8 mouse cellular contexts compared by ENCODE assay signal in genomic region chr1:135847139-135847562, GRCm38 (mm10). TPM values are rescaled to one million over a fixed set of nuclear protein-coding genes. Genes with fewer than 3 reads are reported as not detected.
DNase-seq lines count a peak whose midpoint lies in the region; ATAC-seq and TF ChIP-seq lines count a peak whose summit lies in the region.

No protein-coding gene starts in this region.

- no peaks in the 10 kb centered on the region for H3K9me3 ChIP-seq in forebrain, embryonic 11.5 days (ENCODE audit: control insufficient read depth, low read length)
- no peaks in the 10 kb centered on the region for H3K9me3 ChIP-seq in forebrain, embryonic 13.5 days (replicated peaks)
- no peaks in the 10 kb centered on the region for H3K9me3 ChIP-seq in kidney, embryonic 16.5 days (ENCODE audit: low read length)
- H3K9me3 ChIP-seq in megakaryocyte, embryonic 14.5 days = no peaks in the 10 kb centered on the region

- H3K4me1 ChIP-seq in forebrain, embryonic 11.5 days (replicated peaks; ENCODE audit: control insufficient read depth, insufficient read depth, low read length) = no peaks in the 10 kb centered on the region; the same call in 1 of the 2 replicates
- peaks cover 14% of the 10 kb centered on the region for H3K4me1 ChIP-seq in forebrain, embryonic 13.5 days
- H3K4me1 ChIP-seq in thymus, adult 2 months (replicated peaks; ENCODE audit: control insufficient read depth, insufficient read depth, low read length) = no peaks in the 10 kb centered on the region
- no peaks in the 10 kb centered on the region for H3K4me1 ChIP-seq in kidney, embryonic 16.5 days (ENCODE audit: insufficient read depth, low read length)
- peaks cover 64% of the 10 kb centered on the region for H3K4me1 ChIP-seq in megakaryocyte, embryonic 14.5 days

- no peak overlapping the region for H3K27ac ChIP-seq in forebrain, embryonic 11.5 days (ENCODE audit: low read depth, low read length)
- H3K27ac ChIP-seq in forebrain, embryonic 13.5 days = no peak overlapping the region
- H3K27ac ChIP-seq in thymus, adult 2 months (ENCODE audit: control insufficient read depth, insufficient read depth, low read length) = no peak overlapping the region
- no peak overlapping the region for H3K27ac ChIP-seq in kidney, embryonic 16.5 days (ENCODE audit: low read length)

- H3K27me3 ChIP-seq in forebrain, embryonic 11.5 days (ENCODE audit: control insufficient read depth, insufficient read depth, low read length) = no peaks in the 10 kb centered on the region
- H3K27me3 ChIP-seq in forebrain, embryonic 13.5 days = no peaks in the 10 kb centered on the region
- no peaks in the 10 kb centered on the region for H3K27me3 ChIP-seq in thymus, adult 2 months (ENCODE audit: control insufficient read depth, insufficient read depth, low read length)
- no peaks in the 10 kb centered on the region for H3K27me3 ChIP-seq in kidney, embryonic 16.5 days (ENCODE audit: insufficient read depth, low read length)
- H3K27me3 ChIP-seq in megakaryocyte, embryonic 14.5 days (replicated peaks) = peaks cover 64% of the 10 kb centered on the region

- no peak overlapping the region for H3K4me3 ChIP-seq in forebrain, embryonic 11.5 days (ENCODE audit: low read depth, low read length)
- H3K4me3 ChIP-seq in forebrain, embryonic 13.5 days = no peak overlapping the region
- no peak overlapping the region for H3K4me3 ChIP-seq in thymus, adult 2 months (ENCODE audit: control insufficient read depth, insufficient read depth, low read length)
- H3K4me3 ChIP-seq in kidney, embryonic 16.5 days (ENCODE audit: low read length) = no peak overlapping the region
- peak overlapping the region; percentile 40 for H3K4me3 ChIP-seq in megakaryocyte, embryonic 14.5 days (replicated peaks)

- TF ChIP-seq CTCF in thymus, adult 2 months (IDR thresholded peaks at IDR 0.05; ENCODE audit: borderline replicate concordance, control insufficient read depth, extremely low read depth, insufficient read depth, low read length, poor library complexity) = no peak

- WGBS in forebrain, embryonic 11.5 days = 27% methylated on average over 6 of the region's 6 CpGs
- 25% methylated on average over 6 of the region's 6 CpGs for WGBS in forebrain, embryonic 13.5 days
- WGBS in thymus, adult 2 months = 32% methylated on average over 6 of the region's 6 CpGs
- 35% methylated on average over 6 of the region's 6 CpGs for WGBS in kidney, embryonic 16.5 days

- no peak overlapping the region for H3K4me2 ChIP-seq in forebrain, embryonic 11.5 days (ENCODE audit: low read depth, low read length, severe bottlenecking)
- H3K4me2 ChIP-seq in forebrain, embryonic 13.5 days = no peak overlapping the region
- H3K4me2 ChIP-seq in kidney, embryonic 16.5 days (replicated peaks; ENCODE audit: low read depth, low read length) = no peak overlapping the region

- DNase-seq in forebrain, embryonic 11.5 days (ENCODE audit: low spot score) = peak; percentile 75
- peak; percentile 43 for DNase-seq in thymus, adult 2 months
- DNase-seq in thymus, adult 18-20 months = no peak
- peak; percentile 78 for DNase-seq in embryo, embryonic 10 days (ENCODE audit: low spot score)
- peak; percentile 42 for DNase-seq in yolk sac, embryonic 10.5 days (ENCODE audit: low spot score)

- H3K36me3 ChIP-seq in forebrain, embryonic 11.5 days (ENCODE audit: control insufficient read depth, insufficient read depth, low read length) = no peaks in the 10 kb centered on the region
- H3K36me3 ChIP-seq in forebrain, embryonic 13.5 days (ENCODE audit: poor library complexity, severe bottlenecking) = no peaks in the 10 kb centered on the region
- no peaks in the 10 kb centered on the region for H3K36me3 ChIP-seq in thymus, adult 2 months (ENCODE audit: control insufficient read depth, insufficient read depth, low read length)
- no peaks in the 10 kb centered on the region for H3K36me3 ChIP-seq in kidney, embryonic 16.5 days (ENCODE audit: insufficient read depth, low read length)
- no peaks in the 10 kb centered on the region for H3K36me3 ChIP-seq in megakaryocyte, embryonic 14.5 days (replicated peaks; ENCODE audit: low read length)

- ATAC-seq in forebrain, embryonic 11.5 days (replicated peaks; ENCODE audit: low FRiP score) = no peak
- ATAC-seq in forebrain, embryonic 13.5 days = no peak
- 0 out of 2 replicates have a peak, but pooled peaks have one; percentile 43 for ATAC-seq in kidney, embryonic 16.5 days (ENCODE audit: low FRiP score, low TSS enrichment)

- no peak overlapping the region for H3K9ac ChIP-seq in forebrain, embryonic 11.5 days (ENCODE audit: low read length)
- H3K9ac ChIP-seq in forebrain, embryonic 13.5 days = no peak overlapping the region
- no peak overlapping the region for H3K9ac ChIP-seq in kidney, embryonic 16.5 days (replicated peaks; ENCODE audit: low read length)

- no peak for TF ChIP-seq POLR2A in thymus, adult 2 months (IDR thresholded peaks at IDR 0.05; ENCODE audit: control insufficient read depth, extremely low read depth, insufficient read depth, low read length, poor library complexity)

RNA-seq across cellular contexts. Expression of gene Tnnt2, which starts 11.0 kb away (rescaled TPM):
- 0.25 TPM in 1 of 2 replicates, not detected in the other for polyA plus RNA-seq in forebrain, embryonic 11.5 days (2014; fragmentation: Nextera tagmentation; extraction: Ambion mirVana)
- polyA plus RNA-seq in forebrain, embryonic 13.5 days (2015; fragmentation: Nextera tagmentation; extraction: Ambion mirVana) = 0.36 and 9.2 TPM in 2 replicates
- 6.7 and 90.4 TPM in 2 replicates for polyA plus RNA-seq in thymus, adult 2 months (2012; rRNA removed)
- polyA plus RNA-seq in kidney, embryonic 16.5 days (2015; fragmentation: Nextera tagmentation; extraction: Ambion mirVana) = 9.4 and 37.2 TPM in 2 replicates
- 0.59 TPM in 1 of 2 replicates, not detected in the other for polyA plus RNA-seq in megakaryocyte, embryonic 14.5 days (2012; ENCODE audit: insufficient read depth, low replicate concordance)

RNA-seq across cellular contexts. Expression of gene Lad1, which starts 28.8 kb away (rescaled TPM):
- polyA plus RNA-seq in forebrain, embryonic 11.5 days (2014; fragmentation: Nextera tagmentation; extraction: Ambion mirVana) = 0.47 and 0.65 TPM in 2 replicates
- 0.11 and 0.36 TPM in 2 replicates for polyA plus RNA-seq in forebrain, embryonic 13.5 days (2015; fragmentation: Nextera tagmentation; extraction: Ambion mirVana)
- polyA plus RNA-seq in thymus, adult 2 months (2012; rRNA removed) = 36.0 and 38.7 TPM in 2 replicates
- 29.1 and 30.8 TPM in 2 replicates for polyA plus RNA-seq in kidney, embryonic 16.5 days (2015; fragmentation: Nextera tagmentation; extraction: Ambion mirVana)
- 0.07 TPM in 1 of 2 replicates, not detected in the other for polyA plus RNA-seq in megakaryocyte, embryonic 14.5 days (2012; ENCODE audit: insufficient read depth, low replicate concordance)

Comparison
In these comparisons a context has a peak if more than half of its experiments do, and no peak if none do; other contexts are left out.
1. DNase-seq: peak in forebrain, embryonic 11.5 days (single experiment), thymus, adult 2 months (single experiment), embryo, embryonic 10 days (single experiment) and yolk sac, embryonic 10.5 days (single experiment); none in thymus, adult 18-20 months (0 of 2).
2. RNA of gene Lad1, which starts 28.8 kb away (polyA plus RNA-seq): 36.0 to 38.7 TPM in thymus, adult 2 months and 29.1 to 30.8 TPM in kidney, embryonic 16.5 days; 0.47 to 0.65 TPM in forebrain, embryonic 11.5 days, 0.11 to 0.36 TPM in forebrain, embryonic 13.5 days and 0.07 TPM in megakaryocyte, embryonic 14.5 days; every median in the first group is over 10 times any median in the second.